Mouse (Mus musculus) kidney, adult 9 months (tissue): ENCODE measurements at regions not wholly inside any gene's neighbourhood (a gene's known extent, or its start where the extent isn't known, plus 50 kb on each side); places are given as distances from the start of the nearest gene placed in this dataset.

ENCODE experiments used
- DNase-seq: peaks from one replicate; pipeline ENCODE4 v3.0.0; 2022

DNA sequence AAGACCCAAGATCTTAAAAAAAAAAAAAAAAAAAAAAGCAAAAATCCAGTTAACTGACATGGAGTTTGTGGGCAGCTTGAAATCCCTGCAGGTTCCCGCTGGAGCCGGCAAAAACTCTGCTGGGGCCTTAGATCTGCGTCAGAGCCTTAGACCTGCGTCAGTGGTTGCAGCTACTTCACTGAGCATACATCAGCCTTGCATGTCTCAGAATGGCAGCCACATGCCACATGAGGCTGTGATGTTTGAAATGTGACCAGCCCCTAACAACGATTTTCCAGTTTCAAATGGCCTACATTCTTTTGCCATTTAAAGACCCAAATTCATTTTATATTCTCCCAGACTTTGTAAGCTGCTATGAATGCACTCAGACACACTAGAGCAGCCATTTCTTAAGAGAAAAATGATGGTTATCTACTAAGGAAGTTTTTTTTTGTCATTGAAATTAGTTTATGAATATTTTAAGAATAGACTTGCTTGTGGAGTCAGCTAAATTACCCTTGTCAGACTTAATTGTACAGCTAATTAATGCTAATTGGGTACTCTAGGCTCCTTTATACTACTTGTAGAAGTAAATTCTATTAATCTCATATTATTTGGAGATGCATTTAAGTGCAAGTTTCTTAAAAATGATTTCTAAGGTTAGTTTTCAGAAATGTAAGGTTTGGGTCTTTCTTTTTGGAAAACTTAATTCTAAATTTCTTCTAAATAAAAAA is 70.8 kb downstream of the Toporsl start:
- no peak for DNase-seq

- no peak for DNase-seq
Measured at GRCm38 (mm10) chr4:52709563-52709962, 104.8 kb upstream of the Olfr275 start.

DNA sequence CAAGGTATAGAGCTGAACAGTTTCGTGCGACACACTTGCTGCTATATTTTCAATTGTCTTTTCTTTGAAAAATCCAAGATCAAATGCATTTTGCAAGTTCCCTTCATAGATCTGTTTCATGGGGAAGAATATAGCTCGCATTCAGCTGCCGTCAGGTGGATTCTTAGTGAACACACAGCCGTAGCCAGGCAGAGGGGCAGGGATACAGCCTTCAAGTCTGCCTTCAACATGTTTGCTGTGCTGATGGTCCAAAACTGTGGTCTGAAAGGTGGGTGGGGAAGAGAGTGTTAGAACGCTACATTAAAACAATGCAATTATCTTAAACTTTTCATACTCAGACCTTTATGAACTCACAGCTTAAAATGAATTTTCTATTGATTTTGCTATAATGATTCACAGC is 88.2 kb upstream of the Olfr275 start:
- no peak for DNase-seq

DNA sequence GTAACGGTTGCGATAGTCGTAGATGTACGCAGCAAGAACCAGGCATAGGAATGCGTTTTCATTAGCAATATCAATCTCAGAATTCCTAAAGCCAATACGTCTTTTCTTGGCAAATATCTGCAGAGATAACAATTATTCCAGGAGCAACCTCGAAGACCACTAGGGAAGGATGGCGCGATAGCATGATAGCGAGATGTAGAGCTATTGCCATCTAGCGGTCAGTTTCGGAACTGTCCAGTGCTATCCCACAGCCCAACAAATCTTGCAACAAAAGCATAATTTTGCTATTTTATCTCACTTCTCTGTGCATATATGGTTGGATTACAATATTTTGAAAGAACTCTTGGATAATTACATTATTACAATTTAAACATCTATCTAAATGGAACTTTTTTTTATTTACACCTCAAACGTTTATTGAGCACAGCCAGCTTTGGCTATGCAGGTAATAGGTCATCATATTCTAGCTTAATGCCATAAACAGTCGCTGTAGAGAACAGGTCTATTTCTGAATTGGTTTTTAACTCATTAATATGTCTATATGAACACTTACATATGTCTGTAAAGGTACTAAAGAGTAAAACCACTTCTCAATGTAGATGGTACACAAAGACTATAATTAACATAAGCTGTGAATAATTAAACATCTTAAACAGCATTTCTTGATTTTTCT is 87.6 kb upstream of the Olfr275 start:
- DNase-seq = peak; percentile 39

DNA sequence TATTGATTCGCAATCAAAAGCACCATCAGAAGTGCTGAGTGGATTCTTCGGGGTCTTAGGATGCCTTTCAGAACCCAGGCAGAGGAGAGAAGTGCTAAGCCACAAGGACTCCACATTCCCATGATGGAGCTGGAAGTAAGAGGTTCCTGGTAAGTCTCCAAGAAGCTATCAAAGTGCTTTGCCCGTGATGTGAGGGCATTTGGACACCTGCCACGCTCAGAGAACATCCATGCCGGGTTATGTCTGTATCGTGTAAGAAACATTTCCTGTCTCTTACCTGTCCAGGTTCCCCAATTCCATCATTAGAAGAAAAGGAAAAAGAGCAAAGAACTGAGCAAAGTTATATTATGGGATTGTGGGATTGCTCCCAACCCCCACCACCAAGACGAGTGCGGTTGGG is 81.3 kb upstream of the Olfr275 start:
- no peak for DNase-seq

GRCm38 (mm10) chr4:52739543-52740474 is 74.6 kb upstream of the Olfr275 start:
- no peak for DNase-seq

DNA sequence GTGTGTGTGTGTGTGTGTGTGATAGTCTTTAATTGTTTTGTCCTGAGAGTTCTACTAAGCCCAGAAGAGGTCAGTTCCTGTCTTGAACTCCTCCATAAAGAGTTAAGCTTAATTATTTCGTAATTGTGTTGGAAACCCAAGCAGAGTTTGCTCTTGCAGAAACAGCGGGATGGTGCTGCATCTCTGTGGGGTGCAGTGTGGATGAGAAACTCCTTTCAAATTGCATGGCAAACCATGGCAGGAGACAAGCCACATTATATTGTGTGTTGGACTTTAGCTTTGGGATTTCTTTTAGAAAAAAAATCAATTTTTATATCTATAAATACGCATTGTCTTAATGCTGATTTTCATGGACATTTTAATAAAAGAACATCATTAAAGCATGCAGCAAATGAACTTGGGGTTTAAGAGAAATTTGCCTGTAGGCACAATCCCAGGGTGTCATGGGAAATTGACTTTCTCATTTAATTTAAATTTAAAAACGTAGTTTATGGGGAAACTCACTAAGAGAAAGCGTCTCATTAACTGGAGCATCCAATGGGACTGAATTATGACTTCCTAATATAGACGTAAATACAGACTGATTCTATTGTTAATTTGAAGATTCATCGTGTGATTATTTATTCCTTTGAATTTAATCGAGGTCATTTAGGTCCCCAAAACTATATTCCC is 61.4 kb upstream of the Olfr275 start:
- DNase-seq = no peak
